Mouse (Mus musculus): Measurements from ENCODE around the gene Mogs. TPM values are rescaled to one million over a fixed set of nuclear protein-coding genes. Genes with fewer than 3 reads are reported as not detected.
"Not testable (repeated sequence)": the region's sequence is repeated elsewhere in the genome, so short reads cannot be mapped to it uniquely, and the experiment has no call there.

The Mogs gene
- polyA plus RNA-seq, 1 experiment from 2014 or later, result 6.8 TPM

DNA sequence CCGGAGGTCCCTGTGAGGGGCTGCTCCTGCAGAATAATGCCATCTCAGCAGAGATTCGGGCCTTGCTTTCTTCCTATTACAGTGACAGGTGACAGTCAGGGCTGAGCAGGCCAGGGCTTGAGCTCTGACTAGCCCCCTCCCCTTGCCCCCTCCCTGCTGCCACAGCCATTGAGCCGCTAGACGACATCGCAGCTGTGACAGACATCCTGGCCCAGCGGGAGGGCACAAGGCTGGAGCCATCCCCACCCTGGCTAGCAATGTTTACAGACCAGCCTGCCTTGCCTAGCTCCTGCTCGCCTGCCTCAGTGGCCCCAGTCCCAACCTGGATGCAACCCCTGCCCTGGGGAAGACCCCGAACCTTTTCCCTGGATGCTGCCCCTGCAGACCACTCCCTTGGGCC is 36.4 kb downstream of the Mogs start:
- H3K4me1 ChIP-seq (ENCODE audit: control insufficient read depth, low read depth, low read length), result peaks cover 6% of the 10 kb centered on the region
- no peak for ATAC-seq (ENCODE audit: low read depth)
- no peak overlapping the region for H3K4me2 ChIP-seq (ENCODE audit: low read depth, low read length)
- no peaks in the 10 kb centered on the region for H3K9me3 ChIP-seq (replicated peaks; ENCODE audit: control insufficient read depth, low read length)
- H3K4me3 ChIP-seq (ENCODE audit: low read depth, low read length), result no peak overlapping the region
- no peaks in the 10 kb centered on the region for H3K36me3 ChIP-seq (ENCODE audit: control insufficient read depth, insufficient read depth)
- H3K27me3 ChIP-seq (ENCODE audit: control insufficient read depth, insufficient read depth, low read depth, low read length), result peaks cover 15% of the 10 kb centered on the region
- H3K9ac ChIP-seq (ENCODE audit: low read depth, low read length), result no peak overlapping the region
- no peak overlapping the region for H3K27ac ChIP-seq (ENCODE audit: low read length)
- WGBS (ENCODE audit: insufficient replicate concordance), result 35% methylated on average over 8 of the region's 8 CpGs

DNA sequence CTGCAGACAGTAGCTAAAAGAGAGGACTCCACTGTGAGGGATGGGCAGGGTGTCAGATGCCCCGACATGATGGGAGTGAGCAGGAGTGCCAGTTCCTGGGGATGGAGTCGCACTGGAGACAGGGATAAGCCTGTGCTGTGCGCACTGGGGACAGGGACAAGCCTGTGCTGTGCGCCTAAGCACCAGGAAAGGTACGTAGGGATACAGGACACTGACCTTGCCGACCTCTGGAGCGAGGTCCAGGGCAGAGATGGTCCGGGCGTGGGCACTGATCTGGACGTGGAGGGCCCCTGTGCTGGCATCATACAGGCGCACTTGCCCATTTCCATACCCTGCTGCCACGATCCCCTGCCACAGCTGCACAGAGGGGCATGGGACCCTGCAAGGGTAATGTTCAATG is 37.7 kb downstream of the Mogs start:
- H3K27me3 ChIP-seq (ENCODE audit: control insufficient read depth, insufficient read depth, low read depth, low read length), result peaks cover 15% of the 10 kb centered on the region
- H3K4me1 ChIP-seq (ENCODE audit: control insufficient read depth, low read depth, low read length), result peaks cover 6% of the 10 kb centered on the region
- ATAC-seq (ENCODE audit: low read depth), result 0 out of 2 replicates have a peak, but pooled peaks have one; percentile 30
- WGBS (ENCODE audit: insufficient replicate concordance), result 72% methylated on average over 12 of the region's 12 CpGs
- H3K36me3 ChIP-seq (ENCODE audit: control insufficient read depth, insufficient read depth), result no peaks in the 10 kb centered on the region
- H3K4me2 ChIP-seq (ENCODE audit: low read depth, low read length), result no peak overlapping the region
- H3K9me3 ChIP-seq (replicated peaks; ENCODE audit: control insufficient read depth, low read length), result no peaks in the 10 kb centered on the region
- H3K4me3 ChIP-seq (ENCODE audit: low read depth, low read length), result no peak overlapping the region
- no peak overlapping the region for H3K9ac ChIP-seq (ENCODE audit: low read depth, low read length)
- no peak overlapping the region for H3K27ac ChIP-seq (ENCODE audit: low read length)

DNA sequence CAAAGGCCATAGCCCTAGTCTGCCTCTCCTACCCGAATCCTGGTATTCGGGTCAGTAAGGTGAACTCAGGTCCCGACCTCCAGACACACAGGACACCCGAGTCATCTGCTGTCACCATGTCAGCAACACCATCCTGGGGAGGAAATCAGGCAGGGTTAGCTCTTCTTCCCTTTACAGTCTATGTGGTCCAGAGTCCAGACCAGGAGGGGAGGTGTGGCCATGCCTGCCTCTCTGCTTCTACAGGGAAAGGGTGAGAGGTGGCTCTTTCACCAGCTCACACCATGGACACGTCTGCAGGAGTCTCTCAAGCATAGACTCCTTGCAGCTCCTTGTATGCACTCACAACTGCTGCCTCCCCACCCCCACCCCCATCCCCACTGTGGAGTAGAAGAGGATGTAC is 38.2 kb downstream of the Mogs start:
- 39% methylated on average over 5 of the region's 5 CpGs for WGBS (ENCODE audit: insufficient replicate concordance)
- no peak overlapping the region for H3K4me2 ChIP-seq (ENCODE audit: low read depth, low read length)
- peak; percentile 42 for ATAC-seq (ENCODE audit: low read depth)
- H3K36me3 ChIP-seq (ENCODE audit: control insufficient read depth, insufficient read depth), result no peaks in the 10 kb centered on the region
- H3K27ac ChIP-seq (ENCODE audit: low read length), result no peak overlapping the region
- no peaks in the 10 kb centered on the region for H3K9me3 ChIP-seq (replicated peaks; ENCODE audit: control insufficient read depth, low read length)
- H3K4me1 ChIP-seq (ENCODE audit: control insufficient read depth, low read depth, low read length), result peaks cover 6% of the 10 kb centered on the region
- no peak overlapping the region for H3K9ac ChIP-seq (ENCODE audit: low read depth, low read length)
- no peak overlapping the region for H3K4me3 ChIP-seq (ENCODE audit: low read depth, low read length)
- peaks cover 15% of the 10 kb centered on the region for H3K27me3 ChIP-seq (ENCODE audit: control insufficient read depth, insufficient read depth, low read depth, low read length)

GRCm38 (mm10) chr6:83155552-83156238 is 40.4 kb downstream of the Mogs start:
- Histone ChIP-seq H3K27me3 (ENCODE audit: control insufficient read depth, insufficient read depth, low read depth, low read length) (peaks cover 24% of the 10 kb centered on the region), H3K9ac (ENCODE audit: low read depth, low read length) (no peak overlapping the region)

GRCm38 (mm10) chr6:83156259-83156684 is 41.0 kb downstream of the Mogs start, which contains the start of the genes Wdr54 and 1700003E16Rik:
Gene Wdr54, minus strand, starts transcription at chr6:83156397.
Gene 1700003E16Rik, plus strand, starts transcription at chr6:83156404.
- peaks cover 29% of the 10 kb centered on the region for H3K27me3 ChIP-seq (ENCODE audit: control insufficient read depth, insufficient read depth, low read depth, low read length)

More at GRCm38 (mm10) chr6:83155552-83156238, 40.4 kb downstream of the Mogs start:
- Histone ChIP-seq H3K4me2 (ENCODE audit: low read depth, low read length) (peak overlapping the region; percentile 82), H3K4me3 (ENCODE audit: low read depth, low read length) (peak overlapping the region; percentile 56), H3K27ac (ENCODE audit: low read length) (no peak overlapping the region), H3K36me3 (ENCODE audit: control insufficient read depth, insufficient read depth) (no peaks in the 10 kb centered on the region), H3K9me3 (replicated peaks; ENCODE audit: control insufficient read depth, low read length) (no peaks in the 10 kb centered on the region), H3K4me1 (ENCODE audit: control insufficient read depth, low read depth, low read length) (peaks cover 6% of the 10 kb centered on the region)
- WGBS (ENCODE audit: insufficient replicate concordance), result 11% methylated on average over 23 of the region's 23 CpGs
- ATAC-seq (ENCODE audit: low read depth), result no peak

GRCm38 (mm10) chr6:83159456-83159855 is 44.2 kb downstream of the Mogs start:
- not testable (repeated sequence) for H3K36me3 ChIP-seq (ENCODE audit: control insufficient read depth, insufficient read depth); H3K9ac ChIP-seq (ENCODE audit: low read depth, low read length); H3K4me3 ChIP-seq (ENCODE audit: low read depth, low read length); H3K27ac ChIP-seq (ENCODE audit: low read length); H3K4me2 ChIP-seq (ENCODE audit: low read depth, low read length); ATAC-seq (ENCODE audit: low read depth); H3K9me3 ChIP-seq (replicated peaks; ENCODE audit: control insufficient read depth, low read length)
- 19% methylated on average over 3 of the region's 3 CpGs for WGBS (ENCODE audit: insufficient replicate concordance)
- Histone ChIP-seq H3K27me3 (ENCODE audit: control insufficient read depth, insufficient read depth, low read depth, low read length) (peaks cover 48% of the 10 kb centered on the region), H3K4me1 (ENCODE audit: control insufficient read depth, low read depth, low read length) (peaks cover 13% of the 10 kb centered on the region)

More at GRCm38 (mm10) chr6:83156259-83156684, 41.0 kb downstream of the Mogs start, which contains the start of the genes Wdr54 and 1700003E16Rik:
- 3% methylated on average over 32 of the region's 32 CpGs for WGBS (ENCODE audit: insufficient replicate concordance)
- peak within 1 kb of the TSS; percentile 56 for H3K4me3 ChIP-seq (ENCODE audit: low read depth, low read length)
- H3K9me3 ChIP-seq (replicated peaks; ENCODE audit: control insufficient read depth, low read length), result no peaks in the 10 kb centered on the region
- H3K9ac ChIP-seq (ENCODE audit: low read depth, low read length), result no peak within 1 kb of the TSS
- no peaks in the 10 kb centered on the region for H3K36me3 ChIP-seq (ENCODE audit: control insufficient read depth, insufficient read depth)
- H3K27ac ChIP-seq (ENCODE audit: low read length), result no peak within 1 kb of the TSS
- peak within 1 kb of the TSS; percentile 82 for H3K4me2 ChIP-seq (ENCODE audit: low read depth, low read length)
- peaks cover 6% of the 10 kb centered on the region for H3K4me1 ChIP-seq (ENCODE audit: control insufficient read depth, low read depth, low read length)
- peak; percentile 52 for ATAC-seq (ENCODE audit: low read depth)

DNA sequence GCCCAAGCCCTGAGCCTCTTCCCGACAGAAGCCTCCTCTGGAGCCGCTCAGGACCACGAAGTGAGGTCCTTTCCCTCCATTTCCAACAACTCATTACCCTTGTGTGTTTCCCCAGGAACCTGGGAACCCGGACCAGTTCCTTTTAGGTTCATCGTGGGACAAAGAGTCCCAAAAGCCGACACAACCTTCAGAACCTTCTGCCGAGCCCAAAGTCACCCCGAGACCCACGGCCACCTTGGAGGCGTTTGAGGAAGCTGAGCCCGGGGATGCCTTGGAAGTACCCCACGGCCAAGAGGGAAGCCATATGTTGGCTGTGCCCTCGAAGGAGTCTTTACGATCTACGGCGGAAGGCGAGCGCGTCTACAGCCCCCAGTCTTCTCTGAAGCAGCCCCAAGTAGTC is 46.1 kb downstream of the Mogs start:
- Histone ChIP-seq H3K27ac (ENCODE audit: low read length) (no peak overlapping the region), H3K4me2 (ENCODE audit: low read depth, low read length) (peak overlapping the region; percentile 67), H3K27me3 (ENCODE audit: control insufficient read depth, insufficient read depth, low read depth, low read length) (peaks cover 33% of the 10 kb centered on the region), H3K9ac (ENCODE audit: low read depth, low read length) (no peak overlapping the region), H3K4me1 (ENCODE audit: control insufficient read depth, low read depth, low read length) (peaks cover 15% of the 10 kb centered on the region), H3K4me3 (ENCODE audit: low read depth, low read length) (peak overlapping the region; percentile 50), H3K36me3 (ENCODE audit: control insufficient read depth, insufficient read depth) (no peaks in the 10 kb centered on the region), H3K9me3 (replicated peaks; ENCODE audit: control insufficient read depth, low read length) (no peaks in the 10 kb centered on the region)
- 7% methylated on average over 19 of the region's 19 CpGs for WGBS (ENCODE audit: insufficient replicate concordance)
- no peak for ATAC-seq (ENCODE audit: low read depth)

- Histone ChIP-seq H3K9me3 (replicated peaks; ENCODE audit: control insufficient read depth, low read length) (no peaks in the 10 kb centered on the region), H3K9ac (ENCODE audit: low read depth, low read length) (peak overlapping the region; percentile 26; the same call in 1 of the 2 replicates), H3K4me1 (ENCODE audit: control insufficient read depth, low read depth, low read length) (peaks cover 18% of the 10 kb centered on the region), H3K4me3 (ENCODE audit: low read depth, low read length) (peak overlapping the region; percentile 50), H3K27me3 (ENCODE audit: control insufficient read depth, insufficient read depth, low read depth, low read length) (peaks cover 33% of the 10 kb centered on the region), H3K4me2 (ENCODE audit: low read depth, low read length) (peak overlapping the region; percentile 67), H3K27ac (ENCODE audit: low read length) (no peak overlapping the region), H3K36me3 (ENCODE audit: control insufficient read depth, insufficient read depth) (no peaks in the 10 kb centered on the region)
- no peak for ATAC-seq (ENCODE audit: low read depth)
- 2% methylated on average over 46 of the region's 49 CpGs for WGBS (ENCODE audit: insufficient replicate concordance)
These were observed 46.8 kb downstream of the Mogs start for GRCm38 (mm10) chr6:83161921-83162641.

DNA sequence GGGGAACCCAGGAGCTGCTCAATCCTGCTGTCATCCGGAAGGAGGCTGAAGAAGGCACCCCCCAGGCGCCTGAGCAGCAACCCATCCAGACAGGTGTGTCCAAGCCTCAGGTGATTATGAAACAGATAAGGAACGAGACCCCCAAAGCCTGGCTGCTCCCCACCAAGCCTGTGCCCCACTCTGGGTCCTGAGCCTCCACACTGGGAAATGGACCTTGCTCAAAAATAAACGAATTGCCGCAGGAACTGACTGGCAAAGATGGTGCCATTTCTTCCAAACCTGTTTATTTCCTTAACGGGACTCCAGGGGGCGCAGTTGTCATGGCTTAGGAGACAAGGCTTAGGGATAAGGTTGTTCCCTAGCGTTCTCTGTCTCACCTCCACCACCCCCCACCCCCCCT is 47.4 kb downstream of the Mogs start:
- Histone ChIP-seq H3K36me3 (ENCODE audit: control insufficient read depth, insufficient read depth) (no peaks in the 10 kb centered on the region), H3K4me3 (ENCODE audit: low read depth, low read length) (peak overlapping the region; percentile 50), H3K27me3 (ENCODE audit: control insufficient read depth, insufficient read depth, low read depth, low read length) (peaks cover 33% of the 10 kb centered on the region), H3K9me3 (replicated peaks; ENCODE audit: control insufficient read depth, low read length) (no peaks in the 10 kb centered on the region), H3K27ac (ENCODE audit: low read length) (no peak overlapping the region), H3K4me1 (ENCODE audit: control insufficient read depth, low read depth, low read length) (peaks cover 21% of the 10 kb centered on the region), H3K4me2 (ENCODE audit: low read depth, low read length) (peak overlapping the region; percentile 67), H3K9ac (ENCODE audit: low read depth, low read length) (peak overlapping the region; percentile 26; the same call in 1 of the 2 replicates)
- ATAC-seq (ENCODE audit: low read depth), result no peak
- WGBS (ENCODE audit: insufficient replicate concordance), result under 1% methylated on average over 8 of the region's 8 CpGs
